Mouse (Mus musculus) stomach, embryonic 15.5 days (tissue): ENCODE results near the gene Cast. TPM values are rescaled to one million over a fixed set of nuclear protein-coding genes. Genes with fewer than 3 reads are reported as not detected.
A peak's percentile ranks its signal among the peaks of the same experiment; 100 is the strongest.

Experiments used
- ATAC-seq: fragments of 200-750 bp; cut with Nextera tagmentation; 2 replicates; pipeline ENCODE4 v1.8.0; 2017; ENCODE audit warnings: low read depth, moderate number of reproducible peaks, moderate TSS enrichment; ENCODE audit not compliant: insufficient read depth, low FRiP score
- H3K27ac ChIP-seq: fragments of 300-500 bp; sonication (generic); 2 replicates; pipeline ENCODE4 v1.5.1; 2015; ENCODE audit warnings: mild to moderate bottlenecking, inconsistent platforms
- H3K27me3 ChIP-seq: fragments of 300-500 bp; sonication (generic); replicated peaks from 2 replicates; pipeline ENCODE4 v1.6.1; 2015; ENCODE audit warnings: inconsistent platforms
- H3K36me3 ChIP-seq: fragments of 300-500 bp; sonication (generic); 2 replicates; pipeline ENCODE4 v1.6.1; 2015; ENCODE audit warnings: inconsistent platforms
- H3K4me1 ChIP-seq: fragments of 300-500 bp; sonication (generic); 2 replicates; pipeline ENCODE4 v1.6.1; 2015; ENCODE audit warnings: inconsistent platforms
- H3K4me2 ChIP-seq: fragments of 300-500 bp; sonication (generic); 2 replicates; pipeline ENCODE4 v1.6.1; 2015; ENCODE audit warnings: mild to moderate bottlenecking, inconsistent platforms
- H3K4me3 ChIP-seq: fragments of 300-500 bp; sonication (generic); replicated peaks from 2 replicates; pipeline ENCODE4 v1.5.1; 2015; ENCODE audit warnings: inconsistent platforms
- H3K9ac ChIP-seq: fragments of 300-500 bp; sonication (generic); 2 replicates; pipeline ENCODE4 v1.6.1; 2015; ENCODE audit warnings: inconsistent platforms
- H3K9me3 ChIP-seq: fragments of 300-500 bp; sonication (generic); 2 replicates; pipeline ENCODE4 v1.6.1; 2016; ENCODE audit warnings: inconsistent platforms
- WGBS: fragments of 180-500 bp; shearing (Covaris S2); methylation state at CpG from one replicate; pipeline ENCODE4 v1.1.7; 2015; 5-methylcytosine and 5-hydroxymethylcytosine counted together
- polyA plus RNA-seq: library from polyadenylated mRNA; unstranded; fragments of >200 nt; fragmentation: Nextera tagmentation; extraction: Ambion mirVana; gene quantifications from 2 replicates; pipeline ENCODE4 v1.2.1, GENCODE M21; 2015

The Cast gene
- polyA plus RNA-seq, 1 experiment from 2014 or later: 45.4 TPM

GRCm38 (mm10) chr13:74770480-74770879, 38.1 kb downstream of the Cast start:
- Histone ChIP-seq H3K27ac (peak overlapping the region; percentile 92), H3K4me1 (no peaks in the 10 kb centered on the region), H3K9ac (peak overlapping the region; percentile 32; the same call in 1 of the 2 replicates), H3K4me2 (peak overlapping the region; percentile 70), H3K9me3 (no peaks in the 10 kb centered on the region), H3K4me3 (peak overlapping the region; percentile 56), H3K27me3 (no peaks in the 10 kb centered on the region), H3K36me3 (no peaks in the 10 kb centered on the region)
- ATAC-seq: peak; percentile 99
- under 1% methylated on average over 21 of the region's 21 CpGs for WGBS

- 0 out of 2 replicates have a peak, but pooled peaks have one; percentile 42 for ATAC-seq
- Histone ChIP-seq H3K27ac (peak overlapping the region; percentile 92), H3K4me3 (peak overlapping the region; percentile 56), H3K36me3 (no peaks in the 10 kb centered on the region), H3K4me2 (peak overlapping the region; percentile 70), H3K4me1 (no peaks in the 10 kb centered on the region), H3K9ac (no peak overlapping the region; the same call in 1 of the 2 replicates), H3K9me3 (no peaks in the 10 kb centered on the region), H3K27me3 (no peaks in the 10 kb centered on the region)
- WGBS: 2% methylated on average over 8 of the region's 8 CpGs
These were observed 38.7 kb downstream of the Cast start for GRCm38 (mm10) chr13:74769871-74770270.

GRCm38 (mm10) chr13:74767186-74767585, 41.4 kb downstream of the Cast start:
- no peaks in the 10 kb centered on the region for H3K27me3 ChIP-seq
- ATAC-seq: no peak
- no peak overlapping the region for H3K4me2 ChIP-seq
- H3K9me3 ChIP-seq: no peaks in the 10 kb centered on the region
- H3K27ac ChIP-seq: no peak overlapping the region
- 72% methylated on average over 2 of the region's 2 CpGs for WGBS
- no peak overlapping the region for H3K4me3 ChIP-seq
- no peaks in the 10 kb centered on the region for H3K36me3 ChIP-seq
- no peaks in the 10 kb centered on the region for H3K4me1 ChIP-seq
- no peak overlapping the region for H3K9ac ChIP-seq

- no peak overlapping the region for H3K27ac ChIP-seq
- ATAC-seq: no peak
- no peaks in the 10 kb centered on the region; the same call in 1 of the 2 replicates for H3K9me3 ChIP-seq
- WGBS: 79% methylated on average over 1 of the region's 1 CpGs
- no peaks in the 10 kb centered on the region for H3K36me3 ChIP-seq
- H3K4me3 ChIP-seq: no peak overlapping the region
- H3K4me2 ChIP-seq: no peak overlapping the region
- H3K4me1 ChIP-seq: no peaks in the 10 kb centered on the region
- no peak overlapping the region for H3K9ac ChIP-seq
- H3K27me3 ChIP-seq: no peaks in the 10 kb centered on the region
These were observed 45.9 kb downstream of the Cast start for GRCm38 (mm10) chr13:74762741-74763140.

- ATAC-seq: no peak
- no peaks in the 10 kb centered on the region for H3K36me3 ChIP-seq
These were observed 49.5 kb downstream of the Cast start for GRCm38 (mm10) chr13:74759152-74759551.

GRCm38 (mm10) chr13:74743219-74743618, 65.4 kb downstream of the Cast start:
- Histone ChIP-seq H3K9me3 (no peaks in the 10 kb centered on the region), H3K4me1 (no peaks in the 10 kb centered on the region), H3K36me3 (no peaks in the 10 kb centered on the region), H3K4me3 (no peak overlapping the region), H3K9ac (no peak overlapping the region), H3K27ac (no peak overlapping the region), H3K27me3 (no peaks in the 10 kb centered on the region), H3K4me2 (no peak overlapping the region)
- 46% methylated on average over 5 of the region's 5 CpGs for WGBS
- ATAC-seq: peak; percentile 43; the same call in 1 of the 2 replicates

More at GRCm38 (mm10) chr13:74759152-74759551, 49.5 kb downstream of the Cast start:
- no peaks in the 10 kb centered on the region; the same call in 1 of the 2 replicates for H3K9me3 ChIP-seq
- H3K27ac ChIP-seq: no peak overlapping the region
- no peak overlapping the region for H3K4me3 ChIP-seq
- no peak overlapping the region for H3K4me2 ChIP-seq
- WGBS: 92% methylated on average over 1 of the region's 1 CpGs
- H3K9ac ChIP-seq: no peak overlapping the region
- no peaks in the 10 kb centered on the region for H3K4me1 ChIP-seq
- no peaks in the 10 kb centered on the region for H3K27me3 ChIP-seq

GRCm38 (mm10) chr13:74736396-74736795, 72.2 kb downstream of the Cast start:
- no peak for ATAC-seq

GRCm38 (mm10) chr13:74735834-74736233, 72.8 kb downstream of the Cast start:
- no peak overlapping the region for H3K4me2 ChIP-seq
- H3K9me3 ChIP-seq: no peaks in the 10 kb centered on the region
- no peak overlapping the region for H3K9ac ChIP-seq
- no peaks in the 10 kb centered on the region for H3K27me3 ChIP-seq
- peak; percentile 97 for ATAC-seq
- no peak overlapping the region for H3K4me3 ChIP-seq
- H3K36me3 ChIP-seq: peaks cover 6% of the 10 kb centered on the region; the same call in 1 of the 2 replicates
- no peaks in the 10 kb centered on the region for H3K4me1 ChIP-seq
- WGBS: 83% methylated on average over 5 of the region's 5 CpGs
- no peak overlapping the region for H3K27ac ChIP-seq

More at GRCm38 (mm10) chr13:74736396-74736795, 72.2 kb downstream of the Cast start:
- H3K4me1 ChIP-seq: no peaks in the 10 kb centered on the region
- 75% methylated on average over 2 of the region's 2 CpGs for WGBS
- no peak overlapping the region for H3K27ac ChIP-seq
- H3K4me3 ChIP-seq: no peak overlapping the region
- no peak overlapping the region for H3K4me2 ChIP-seq
- H3K9ac ChIP-seq: no peak overlapping the region
- no peaks in the 10 kb centered on the region for H3K27me3 ChIP-seq
- H3K9me3 ChIP-seq: no peaks in the 10 kb centered on the region
- H3K36me3 ChIP-seq: peaks cover 5% of the 10 kb centered on the region; the same call in 1 of the 2 replicates

- H3K36me3 ChIP-seq: peaks cover 15% of the 10 kb centered on the region
These were observed 74.9 kb downstream of the Cast start for GRCm38 (mm10) chr13:74733726-74734125.

GRCm38 (mm10) chr13:74719002-74719401, 89.6 kb downstream of the Cast start:
- Histone ChIP-seq H3K4me2 (no peak overlapping the region), H3K9ac (no peak overlapping the region), H3K4me3 (no peak overlapping the region), H3K9me3 (no peaks in the 10 kb centered on the region), H3K27me3 (no peaks in the 10 kb centered on the region), H3K27ac (no peak overlapping the region), H3K36me3 (peaks cover 11% of the 10 kb centered on the region; the same call in 1 of the 2 replicates), H3K4me1 (no peaks in the 10 kb centered on the region)
- 77% methylated on average over 2 of the region's 2 CpGs for WGBS
- no peak for ATAC-seq

More at GRCm38 (mm10) chr13:74733726-74734125, 74.9 kb downstream of the Cast start:
- H3K27me3 ChIP-seq: no peaks in the 10 kb centered on the region
- H3K27ac ChIP-seq: no peak overlapping the region
- H3K4me2 ChIP-seq: no peak overlapping the region
- no peak overlapping the region for H3K9ac ChIP-seq
- no peak overlapping the region for H3K4me3 ChIP-seq
- H3K9me3 ChIP-seq: no peaks in the 10 kb centered on the region
- WGBS: 96% methylated on average over 4 of the region's 4 CpGs
- no peaks in the 10 kb centered on the region for H3K4me1 ChIP-seq
- peak; percentile 59; the same call in 1 of the 2 replicates for ATAC-seq

GRCm38 (mm10) chr13:74696225-74696624, 112.4 kb downstream of the Cast start:
- H3K4me1 ChIP-seq: no peaks in the 10 kb centered on the region
- H3K4me2 ChIP-seq: no peak overlapping the region
- no peak for ATAC-seq
- no peaks in the 10 kb centered on the region for H3K27me3 ChIP-seq
- WGBS: 62% methylated on average over 3 of the region's 3 CpGs
- no peaks in the 10 kb centered on the region for H3K9me3 ChIP-seq
- H3K36me3 ChIP-seq: peaks cover 1% of the 10 kb centered on the region; the same call in 1 of the 2 replicates
- no peak overlapping the region for H3K27ac ChIP-seq
- H3K4me3 ChIP-seq: no peak overlapping the region
- H3K9ac ChIP-seq: no peak overlapping the region

GRCm38 (mm10) chr13:74695497-74696193, 113.0 kb downstream of the Cast start:
- no peak for ATAC-seq
- H3K9ac ChIP-seq: no peak overlapping the region
- H3K4me2 ChIP-seq: no peak overlapping the region
- no peaks in the 10 kb centered on the region for H3K9me3 ChIP-seq
- no peak overlapping the region for H3K4me3 ChIP-seq
- no peaks in the 10 kb centered on the region for H3K27me3 ChIP-seq
- no peak overlapping the region for H3K27ac ChIP-seq
- 83% methylated on average over 5 of the region's 5 CpGs for WGBS
- no peaks in the 10 kb centered on the region for H3K4me1 ChIP-seq
- no peaks in the 10 kb centered on the region for H3K36me3 ChIP-seq
